Mouse (Mus musculus) spleen, adult 2 months (tissue): ENCODE measurements around the gene Zfp108.

Source experiments
- CTCF ChIP-seq: fragments of 200-500 bp; IDR thresholded peaks from 2 replicates; pipeline ENCODE4 v1.5.1; 2011; ENCODE audit warnings: mild to moderate bottlenecking, inconsistent platforms; ENCODE audit not compliant: insufficient read depth, insufficient read length, insufficient replicate concordance; ENCODE audit errors: extremely low read depth
- POLR2A ChIP-seq: fragments of 200-500 bp; IDR thresholded peaks from 2 replicates; pipeline ENCODE4 v1.6.1; 2011; ENCODE audit warnings: low read depth, low read length, inconsistent platforms

GRCm38 (mm10) chr7:24271191-24271590 lies 16.6 kb downstream of the Zfp108 start:
- TF ChIP-seq CTCF, result no peak
- no peak for TF ChIP-seq POLR2A
